Mouse (Mus musculus) lung, postnatal 36 days (tissue): ENCODE measurements at regions not wholly inside any gene's neighbourhood (a gene's known extent, or its start where the extent isn't known, plus 50 kb on each side); places are given as distances from the start of the nearest gene placed in this dataset.
"Not testable (repeated sequence)": the region's sequence is repeated elsewhere in the genome, so short reads cannot be mapped to it uniquely, and the experiment has no call there.

Experiments used
- DNase-seq: peaks from one replicate; pipeline ENCODE4 v3.0.0; 2022; ENCODE audit warnings: mixed read lengths

DNA sequence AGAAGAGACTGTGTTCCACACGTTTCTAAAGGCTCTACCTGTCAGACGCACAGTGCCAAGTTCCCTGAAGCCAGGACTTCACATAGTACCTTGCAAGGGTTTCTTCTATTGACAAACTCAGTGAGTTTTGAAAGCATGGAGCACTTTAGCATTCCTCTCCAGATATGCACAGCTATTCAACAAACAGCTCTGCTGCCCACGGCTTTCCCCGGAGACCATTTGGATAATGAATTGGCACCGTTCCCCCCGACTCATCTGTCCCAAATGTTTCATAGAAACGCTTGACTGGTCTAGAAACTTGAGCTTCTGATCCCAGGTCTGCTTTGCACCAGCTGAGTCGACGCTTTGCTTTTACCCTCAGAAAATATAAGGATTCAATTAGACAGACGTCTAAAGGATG is 162.2 kb upstream of the St6galnac5 start:
- DNase-seq, result no peak

DNA sequence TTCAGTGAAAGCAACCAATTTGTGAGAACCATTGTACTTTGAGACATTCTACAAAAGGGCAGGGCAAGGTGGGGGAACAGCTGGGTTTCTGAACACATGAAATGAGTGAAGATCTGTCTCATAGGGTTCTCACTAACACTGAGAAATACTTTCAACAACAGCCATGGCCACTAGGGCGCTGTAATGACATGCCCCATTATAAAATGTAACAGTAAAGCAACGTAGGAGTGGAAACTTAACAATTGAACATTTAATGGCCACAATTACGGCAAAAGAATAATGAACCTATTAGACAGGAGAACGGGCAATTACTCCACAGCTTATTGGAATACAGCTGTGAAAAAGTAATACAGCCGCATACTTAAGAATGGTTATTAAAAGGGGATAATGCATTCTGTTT is 158.9 kb upstream of the St6galnac5 start:
- DNase-seq, result no peak

GRCm38 (mm10) chr3:153125335-153125734 is 143.3 kb upstream of the St6galnac5 start:
- DNase-seq, result peak; percentile 19

GRCm38 (mm10) chr3:153121934-153122333 is 139.9 kb upstream of the St6galnac5 start:
- peak; percentile 3 for DNase-seq

DNA sequence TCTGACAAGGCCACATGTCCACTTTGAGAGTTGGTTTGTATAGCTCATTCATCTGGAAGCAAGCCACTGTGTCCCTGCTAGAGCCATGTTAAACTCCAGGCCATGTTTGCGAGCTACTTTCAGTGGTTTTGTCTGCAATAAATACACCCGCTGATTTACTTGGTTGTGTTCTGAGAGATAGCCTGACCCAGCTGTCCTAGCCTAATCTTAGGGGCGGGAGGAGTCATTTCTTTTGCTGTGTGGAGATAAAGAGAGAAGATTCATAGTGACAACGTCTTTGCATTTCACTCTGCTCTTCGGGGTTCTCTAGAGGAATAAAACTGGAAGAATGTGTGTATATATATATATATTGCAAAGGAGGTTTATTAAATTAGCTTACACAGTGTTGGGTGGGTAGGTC is 137.1 kb upstream of the St6galnac5 start:
- no peak for DNase-seq

DNA sequence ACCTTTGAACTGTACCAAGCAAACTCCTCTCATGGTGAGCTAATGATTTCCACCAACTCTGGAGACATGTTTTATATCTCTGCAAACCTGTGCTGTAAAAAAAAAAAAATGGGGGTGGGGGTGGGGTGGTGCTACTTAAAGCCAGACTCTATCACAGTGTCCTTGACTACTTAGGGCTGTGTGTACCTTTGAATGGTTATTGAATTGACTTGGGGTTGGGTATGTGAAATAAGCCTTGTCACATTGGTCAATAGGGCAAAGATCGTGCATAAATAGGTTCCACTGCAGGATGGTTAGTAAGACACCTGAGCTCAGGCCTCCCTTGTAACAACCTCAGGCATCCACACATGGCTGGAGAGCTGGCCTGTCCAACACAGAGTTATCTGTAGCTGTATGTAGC is 136.6 kb upstream of the St6galnac5 start:
- no peak for DNase-seq

- no peak for DNase-seq
Measured at GRCm38 (mm10) chr3:153105591-153105990, 123.5 kb upstream of the St6galnac5 start.

DNA sequence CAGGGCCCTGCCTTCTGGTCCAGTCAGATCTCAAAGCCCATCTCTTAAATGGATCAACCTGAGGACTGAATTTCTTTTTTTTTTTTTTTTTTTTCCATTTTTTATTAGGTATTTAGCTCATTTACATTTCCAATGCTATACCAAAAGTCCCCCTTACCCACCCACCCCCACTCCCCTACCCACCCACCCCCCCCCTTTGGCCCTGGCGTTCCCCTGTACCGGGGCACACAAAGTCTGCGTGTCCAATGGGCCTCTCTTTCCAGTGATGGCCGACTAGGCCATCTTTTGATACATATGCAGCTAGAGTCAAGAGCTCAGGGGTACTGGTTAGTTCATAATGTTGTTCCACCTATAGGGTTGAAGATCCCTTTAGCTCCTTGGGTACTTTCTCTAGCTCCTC is 108.5 kb upstream of the St6galnac5 start:
- DNase-seq, result not testable (repeated sequence)

- DNase-seq, result peak; percentile 22
Measured at GRCm38 (mm10) chr3:153085096-153085788, 103.2 kb upstream of the St6galnac5 start.

DNA sequence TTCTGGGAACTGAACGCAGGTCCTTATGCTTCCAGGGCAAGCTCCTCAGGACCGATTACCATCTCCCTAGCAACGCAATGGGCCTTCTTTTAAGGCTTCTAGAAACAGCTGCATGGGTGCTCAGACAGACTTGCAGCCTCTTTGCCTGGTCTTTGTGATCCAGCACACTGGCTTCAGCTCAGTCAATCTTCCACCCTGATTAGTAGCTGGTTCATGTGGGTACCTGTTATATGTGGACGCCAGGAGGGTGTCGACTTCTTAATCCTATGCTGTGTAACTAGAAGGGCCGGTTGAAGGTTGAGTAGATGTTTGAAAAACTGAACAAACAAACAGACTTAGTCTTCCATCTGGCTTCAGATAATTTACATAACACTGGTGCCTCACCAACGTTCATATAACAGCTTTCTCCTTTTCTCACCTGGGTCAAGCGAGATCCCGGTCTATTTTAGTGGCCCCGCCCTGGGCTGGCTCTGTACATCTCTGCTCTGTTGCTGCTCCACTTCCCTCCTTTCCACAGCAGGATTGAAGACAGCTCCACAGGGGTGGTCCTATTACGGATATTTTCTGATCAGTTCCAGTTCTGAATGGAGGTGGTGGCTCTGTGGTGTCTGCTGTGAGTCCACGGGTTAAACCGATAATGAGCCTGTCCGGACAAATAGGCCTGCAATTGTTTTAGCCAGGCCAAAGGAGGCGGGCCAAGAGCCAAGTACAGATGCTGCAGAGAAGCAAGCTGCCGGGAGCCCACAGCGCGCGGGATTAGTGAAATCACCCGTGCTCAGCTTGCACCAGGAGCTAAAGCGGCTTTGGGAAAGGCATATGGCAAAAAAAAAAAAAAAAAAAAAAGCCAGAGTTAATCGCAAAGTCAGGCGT is 102.4 kb upstream of the St6galnac5 start:
- no peak for DNase-seq

GRCm38 (mm10) chr3:153080371-153080770 is 98.3 kb upstream of the St6galnac5 start:
- no peak for DNase-seq

- peak; percentile 3 for DNase-seq
Measured at GRCm38 (mm10) chr3:153077846-153078703, 96.0 kb upstream of the St6galnac5 start.

DNA sequence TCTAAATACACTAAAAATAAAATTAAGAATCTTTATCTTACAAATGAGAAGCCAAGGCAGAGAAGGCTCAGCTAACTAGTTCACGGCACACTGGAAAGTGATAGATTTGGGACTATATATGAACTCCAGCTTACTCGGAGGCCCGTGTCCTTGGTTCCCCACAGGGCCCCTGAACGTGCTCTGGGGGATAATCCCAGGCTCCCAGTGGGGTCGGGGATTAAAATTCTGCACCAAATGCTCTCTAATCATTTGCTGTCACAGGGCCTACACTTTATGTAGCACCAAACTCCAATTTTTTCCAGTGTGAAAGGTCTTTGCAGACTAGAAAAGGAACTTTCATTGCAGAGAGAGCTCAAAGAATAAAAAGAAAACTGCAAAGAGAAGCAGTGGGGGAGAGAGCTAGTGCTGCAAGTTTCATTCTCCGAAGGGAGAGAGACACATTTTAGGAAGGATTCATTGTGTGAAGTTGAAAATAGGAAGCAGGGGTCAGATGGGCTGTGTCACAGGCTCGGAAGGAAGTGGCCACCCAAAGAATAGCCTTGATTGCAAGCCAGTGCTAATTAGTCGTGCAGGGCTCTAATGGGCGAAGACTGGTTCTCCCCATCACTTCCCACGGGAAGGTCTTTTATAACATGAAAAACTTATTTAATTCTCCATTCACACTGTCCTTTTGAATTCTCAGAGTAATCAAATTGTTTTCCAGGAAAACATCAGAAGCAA is 90.3 kb upstream of the St6galnac5 start:
- no peak for DNase-seq

- DNase-seq, result no peak
Measured at GRCm38 (mm10) chr3:153071549-153071948, 89.5 kb upstream of the St6galnac5 start.

DNA sequence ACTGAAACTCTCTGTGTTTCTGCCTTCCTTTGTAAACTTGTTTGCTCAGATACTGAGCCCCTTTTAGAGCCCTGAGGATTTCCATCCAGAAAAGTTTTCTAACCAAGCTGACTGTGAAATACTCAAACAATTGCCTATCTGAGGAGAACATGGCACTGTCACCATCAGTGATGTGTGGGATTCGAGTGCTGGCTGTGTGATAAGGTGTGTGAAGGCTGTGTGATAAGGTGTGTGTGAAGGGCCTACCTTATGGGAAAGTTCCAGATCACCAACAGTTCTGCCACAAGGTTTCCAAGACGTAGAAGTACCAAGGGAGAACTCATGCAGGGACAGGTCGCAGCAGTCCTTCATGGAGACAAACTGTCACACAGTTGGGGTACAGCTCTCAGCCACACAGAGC is 89.1 kb upstream of the St6galnac5 start:
- no peak for DNase-seq

DNA sequence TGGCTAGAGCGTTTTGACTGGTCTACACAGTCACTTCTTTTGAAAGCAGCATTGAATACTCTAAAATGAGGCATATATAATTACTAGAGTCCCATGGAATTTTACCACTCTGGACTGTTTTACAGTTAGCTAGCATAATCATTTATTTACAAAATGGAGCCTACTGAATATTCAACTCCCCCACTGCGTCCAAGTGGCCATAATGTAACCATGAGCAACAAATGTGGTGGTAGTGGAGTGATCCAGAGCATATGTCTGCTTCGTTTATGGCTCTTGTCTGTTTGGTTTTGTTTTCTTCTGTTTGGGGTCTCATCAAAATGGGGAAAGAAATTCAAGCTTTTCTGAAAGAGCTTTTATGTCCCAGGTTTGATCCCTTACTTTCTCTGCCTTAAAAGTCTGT is 83.8 kb upstream of the St6galnac5 start:
- no peak for DNase-seq

DNA sequence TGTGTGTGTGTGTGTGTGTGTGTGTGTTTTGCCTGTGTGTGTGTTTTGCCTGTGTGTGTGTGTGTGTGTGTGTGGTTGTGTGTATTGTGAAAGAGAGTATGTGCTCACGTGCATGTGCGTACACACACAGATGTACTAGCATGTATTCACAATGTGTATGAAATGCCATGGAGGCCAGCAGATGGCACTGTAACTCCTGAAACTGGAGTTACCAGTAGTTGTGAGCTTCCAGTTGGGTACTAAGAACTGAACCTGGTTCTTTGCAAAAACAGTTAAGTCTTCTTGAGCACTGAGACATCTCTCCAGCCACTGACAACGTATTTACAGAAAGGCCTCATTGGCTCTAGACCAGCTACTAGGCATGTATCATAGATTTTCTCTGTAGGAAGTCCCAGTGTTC is 71.1 kb upstream of the St6galnac5 start:
- DNase-seq, result no peak

DNA sequence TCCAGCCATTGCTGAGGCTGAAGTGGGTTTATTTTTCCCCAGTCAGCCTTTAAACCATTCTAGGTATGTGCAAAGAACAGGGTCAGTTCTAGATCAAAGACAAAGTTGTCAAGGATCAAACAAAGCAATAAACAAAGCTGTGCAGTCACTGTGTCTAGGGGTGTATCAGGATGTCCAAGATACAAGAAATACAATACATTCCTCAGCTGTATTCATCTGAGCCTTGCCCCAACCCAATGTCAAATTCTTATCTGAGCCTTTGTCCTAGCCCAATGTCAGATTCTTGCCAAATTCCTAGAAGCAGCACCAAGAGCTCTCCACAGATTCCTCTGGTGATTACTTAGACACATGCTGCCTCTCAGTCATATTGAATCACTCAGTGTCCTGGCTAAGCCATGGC is 69.5 kb upstream of the St6galnac5 start:
- no peak for DNase-seq

DNA sequence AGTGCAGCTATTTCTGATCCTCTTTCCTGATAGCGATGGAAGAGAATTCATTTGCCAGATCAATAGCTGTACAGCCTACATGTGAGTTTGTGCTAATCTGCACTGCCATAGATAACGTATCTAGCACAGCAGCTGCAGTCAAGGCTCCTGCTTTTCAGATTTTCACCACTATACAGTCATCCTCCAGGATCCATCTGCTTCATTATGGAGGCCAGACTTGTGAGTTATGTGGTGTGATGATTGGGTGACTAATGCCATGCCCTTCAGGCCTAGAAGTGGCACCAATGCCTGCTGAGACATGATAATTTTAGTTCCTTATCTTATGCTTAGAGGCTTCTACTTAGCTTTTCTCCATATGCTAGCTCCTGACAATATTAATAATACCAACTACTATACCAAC is 63.3 kb upstream of the St6galnac5 start:
- DNase-seq, result no peak

- no peak for DNase-seq
Measured at GRCm38 (mm10) chr3:153033980-153034379, 51.9 kb upstream of the St6galnac5 start.
